Mouse (Mus musculus) forebrain, embryonic 16.5 days (tissue): ENCODE results near the gene Braf. TPM values are rescaled to one million over a fixed set of nuclear protein-coding genes. Genes with fewer than 3 reads are reported as not detected.

Experiments
- ATAC-seq: fragments of 200-750 bp; cut with Nextera tagmentation; 2 replicates; pipeline ENCODE4 v1.8.0; 2017; ENCODE audit warnings: mild to moderate bottlenecking, moderate library complexity
- H3K27ac ChIP-seq: fragments of 300-500 bp; sonication (generic); 2 replicates; pipeline ENCODE4 v1.5.1; 2014; ENCODE audit warnings: low read length, control low read depth
- H3K27me3 ChIP-seq: fragments of 300-500 bp; sonication (generic); replicated peaks from 2 replicates; pipeline ENCODE4 v1.6.1; 2014; ENCODE audit warnings: low read length; ENCODE audit not compliant: control insufficient read depth, insufficient read depth
- H3K36me3 ChIP-seq: fragments of 300-500 bp; sonication (generic); 2 replicates; pipeline ENCODE4 v1.6.1; 2014; ENCODE audit not compliant: control insufficient read depth, insufficient read depth
- H3K4me1 ChIP-seq: fragments of 300-500 bp; sonication (generic); replicated peaks from 2 replicates; pipeline ENCODE4 v1.6.1; 2014; ENCODE audit warnings: low read length; ENCODE audit not compliant: control insufficient read depth, insufficient read depth
- H3K4me2 ChIP-seq: fragments of 300-500 bp; sonication (generic); 2 replicates; pipeline ENCODE4 v1.6.1; 2014; ENCODE audit warnings: mild to moderate bottlenecking, low read length, control low read depth
- H3K4me3 ChIP-seq: fragments of 300-500 bp; sonication (generic); replicated peaks from 2 replicates; pipeline ENCODE4 v1.5.1; 2014; ENCODE audit warnings: mild to moderate bottlenecking, low read length, control low read depth
- H3K9ac ChIP-seq: fragments of 300-500 bp; sonication (generic); replicated peaks from 2 replicates; pipeline ENCODE4 v1.6.1; 2014; ENCODE audit warnings: low read depth, low read length, control low read depth
- H3K9me3 ChIP-seq: fragments of 300-500 bp; sonication (generic); 2 replicates; pipeline ENCODE4 v1.6.1; 2016; ENCODE audit warnings: low read length; ENCODE audit not compliant: control insufficient read depth
- WGBS: fragments of 180-500 bp; shearing (Covaris S2); extraction: QIAGEN DNeasy Blood & Tissue Kit; methylation state at CpG from one replicate; pipeline ENCODE4 v1.1.7; 2014; 5-methylcytosine and 5-hydroxymethylcytosine counted together
- polyA plus RNA-seq: library from polyadenylated mRNA; unstranded; fragments of >200 nt; fragmentation: Nextera tagmentation; extraction: Ambion mirVana; gene quantifications from 2 replicates; pipeline ENCODE4 v1.2.1, GENCODE M21; 2015

The Braf gene
- polyA plus RNA-seq, 1 experiment from 2014 or later, result 26.7 TPM

DNA sequence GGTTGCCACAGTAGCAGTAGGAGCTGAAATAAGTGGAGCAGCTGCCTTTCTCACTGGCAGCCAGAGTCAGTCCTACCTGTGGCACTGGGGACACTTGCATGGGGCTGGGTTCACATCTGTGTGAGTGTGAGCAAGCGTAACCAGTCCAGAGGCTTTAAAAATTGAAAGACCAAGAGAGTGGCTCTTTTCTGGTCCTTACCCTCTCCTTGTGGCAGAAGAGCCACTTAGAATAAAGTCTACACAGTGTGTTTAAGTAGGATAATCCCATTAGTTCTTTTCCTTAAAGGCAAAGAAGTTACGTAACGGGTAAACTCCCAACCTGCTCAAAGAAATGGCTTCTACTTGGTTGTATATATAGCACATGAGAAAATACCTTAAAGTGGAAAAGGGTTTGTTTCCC is 124.4 kb downstream of the Braf start:
- ATAC-seq, result no peak
- no peaks in the 10 kb centered on the region for H3K4me1 ChIP-seq
- no peaks in the 10 kb centered on the region for H3K27me3 ChIP-seq
- 96% methylated on average over 3 of the region's 3 CpGs for WGBS
- H3K9me3 ChIP-seq, result no peaks in the 10 kb centered on the region
- H3K4me2 ChIP-seq, result no peak overlapping the region
- no peak overlapping the region for H3K27ac ChIP-seq
- H3K4me3 ChIP-seq, result no peak overlapping the region
- H3K36me3 ChIP-seq, result peaks cover 20% of the 10 kb centered on the region
- no peak overlapping the region for H3K9ac ChIP-seq

DNA sequence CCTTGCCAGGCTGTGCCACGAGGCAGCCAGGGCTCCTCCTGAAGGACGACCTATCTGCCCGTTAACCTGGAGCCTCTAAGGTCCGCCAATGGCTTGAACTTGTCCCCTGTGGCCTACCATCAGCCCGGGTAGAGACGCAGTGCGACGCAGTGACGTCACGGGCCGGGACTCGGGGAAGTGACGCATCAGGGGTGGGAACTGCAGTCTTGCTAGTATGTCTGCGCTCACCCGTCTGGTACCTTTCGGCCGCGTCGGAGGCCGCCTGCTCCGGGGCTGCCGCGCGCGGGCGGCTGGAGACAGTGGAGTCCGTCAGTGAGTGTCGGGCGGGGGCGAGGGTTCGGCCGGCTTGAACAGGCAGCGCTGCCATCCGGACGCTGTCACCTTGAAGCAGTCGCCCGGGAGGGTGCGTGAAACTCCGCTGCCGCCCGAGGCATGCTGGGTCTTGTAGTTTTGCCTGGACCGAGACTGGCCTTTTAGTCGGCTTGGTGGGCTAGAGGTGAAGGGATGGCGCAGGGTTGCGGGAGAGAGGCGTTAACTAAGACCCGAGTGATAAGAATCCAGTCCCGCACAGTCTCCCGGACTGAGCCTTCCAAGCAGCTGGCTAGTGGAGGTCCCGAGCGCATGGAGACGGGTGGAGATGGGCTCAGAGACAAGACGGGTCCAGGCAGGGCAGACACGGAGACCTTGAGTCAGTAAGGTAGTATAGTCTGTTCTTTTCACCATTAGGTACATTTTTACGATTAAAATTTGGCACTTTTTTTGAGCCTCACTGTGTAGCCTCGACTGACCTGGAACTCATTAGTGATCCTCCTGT is 132.7 kb downstream of the Braf start, which contains the start of gene Ndufb2:
TSS of gene Ndufb2 (plus strand) at position 174 of the 814 bp plus-strand sequence.
- Histone ChIP-seq H3K27me3 (no peaks in the 10 kb centered on the region), H3K27ac (peak within 1 kb of the TSS; percentile 94), H3K36me3 (peaks cover 7% of the 10 kb centered on the region), H3K9me3 (no peaks in the 10 kb centered on the region), H3K4me2 (peak within 1 kb of the TSS; percentile 86), H3K9ac (peak within 1 kb of the TSS; percentile 91), H3K4me3 (peak within 1 kb of the TSS; percentile 85), H3K4me1 (peaks cover 16% of the 10 kb centered on the region)
- WGBS, result under 1% methylated on average over 56 of the region's 56 CpGs
- peak; percentile 99 for ATAC-seq

DNA sequence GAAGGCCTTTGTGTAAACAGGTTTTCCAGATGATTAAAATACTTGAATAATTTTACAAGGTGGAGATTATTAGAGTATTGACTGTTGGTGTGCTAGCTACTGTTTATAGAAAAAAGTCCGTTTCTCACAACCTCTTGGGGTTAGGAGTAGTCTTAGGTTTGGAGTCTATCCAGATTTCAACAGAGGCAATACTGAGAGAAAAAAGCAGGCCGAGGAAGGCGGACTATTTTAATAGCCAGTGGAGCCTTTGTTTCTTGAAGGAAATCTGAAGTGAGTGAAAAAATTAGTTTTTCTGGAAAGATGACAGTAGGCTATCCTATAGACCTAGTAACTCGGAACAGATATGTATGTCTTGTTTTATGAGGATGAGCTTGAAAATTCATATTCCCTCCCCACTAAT is 133.8 kb downstream of the Braf start:
- 95% methylated on average over 4 of the region's 4 CpGs for WGBS
- no peak for ATAC-seq
- no peak overlapping the region for H3K27ac ChIP-seq
- peaks cover 12% of the 10 kb centered on the region; the same call in 1 of the 2 replicates for H3K36me3 ChIP-seq
- H3K9ac ChIP-seq, result no peak overlapping the region
- no peaks in the 10 kb centered on the region for H3K27me3 ChIP-seq
- H3K4me1 ChIP-seq, result peaks cover 16% of the 10 kb centered on the region
- H3K4me3 ChIP-seq, result no peak overlapping the region
- H3K9me3 ChIP-seq, result no peaks in the 10 kb centered on the region
- no peak overlapping the region for H3K4me2 ChIP-seq

GRCm38 (mm10) chr6:39585517-39585916 is 139.7 kb downstream of the Braf start, which contains the start of gene Gm42420:
TSS of gene Gm42420 (plus strand) at chr6:39585753.
- WGBS, result 96% methylated on average over 6 of the region's 6 CpGs

GRCm38 (mm10) chr6:39581087-39581784 is 144.0 kb downstream of the Braf start:
- H3K27me3 ChIP-seq, result no peaks in the 10 kb centered on the region
- H3K4me2 ChIP-seq, result no peak overlapping the region
- H3K9ac ChIP-seq, result no peak overlapping the region
- ATAC-seq, result no peak
- H3K9me3 ChIP-seq, result no peaks in the 10 kb centered on the region
- WGBS, result 85% methylated on average over 7 of the region's 7 CpGs
- H3K4me1 ChIP-seq, result no peaks in the 10 kb centered on the region
- H3K27ac ChIP-seq, result no peak overlapping the region
- H3K36me3 ChIP-seq, result peaks cover 16% of the 10 kb centered on the region
- H3K4me3 ChIP-seq, result no peak overlapping the region

More at GRCm38 (mm10) chr6:39585517-39585916, 139.7 kb downstream of the Braf start, which contains the start of gene Gm42420:
- Histone ChIP-seq H3K9ac (no peak within 1 kb of the TSS), H3K27me3 (no peaks in the 10 kb centered on the region), H3K4me2 (no peak within 1 kb of the TSS), H3K27ac (no peak within 1 kb of the TSS), H3K9me3 (no peaks in the 10 kb centered on the region), H3K4me1 (no peaks in the 10 kb centered on the region), H3K36me3 (peaks cover 26% of the 10 kb centered on the region), H3K4me3 (no peak within 1 kb of the TSS)
- no peak for ATAC-seq

- ATAC-seq, result no peak
- 82% methylated on average over 2 of the region's 2 CpGs for WGBS
- no peak overlapping the region for H3K9ac ChIP-seq
- no peak overlapping the region for H3K4me3 ChIP-seq
- H3K4me2 ChIP-seq, result no peak overlapping the region
- H3K4me1 ChIP-seq, result no peaks in the 10 kb centered on the region
- H3K27ac ChIP-seq, result no peak overlapping the region
- H3K27me3 ChIP-seq, result no peaks in the 10 kb centered on the region
- H3K36me3 ChIP-seq, result peaks cover 16% of the 10 kb centered on the region
- no peaks in the 10 kb centered on the region for H3K9me3 ChIP-seq
Measured at GRCm38 (mm10) chr6:39580558-39580957, 144.7 kb downstream of the Braf start.

- Histone ChIP-seq H3K4me1 (peaks cover 6% of the 10 kb centered on the region), H3K9ac (no peak overlapping the region), H3K27me3 (no peaks in the 10 kb centered on the region), H3K27ac (no peak overlapping the region), H3K9me3 (no peaks in the 10 kb centered on the region), H3K36me3 (peaks cover 16% of the 10 kb centered on the region), H3K4me3 (no peak overlapping the region), H3K4me2 (no peak overlapping the region)
- 91% methylated on average over 7 of the region's 7 CpGs for WGBS
- ATAC-seq, result no peak
Measured at GRCm38 (mm10) chr6:39579552-39579951, 145.7 kb downstream of the Braf start.

DNA sequence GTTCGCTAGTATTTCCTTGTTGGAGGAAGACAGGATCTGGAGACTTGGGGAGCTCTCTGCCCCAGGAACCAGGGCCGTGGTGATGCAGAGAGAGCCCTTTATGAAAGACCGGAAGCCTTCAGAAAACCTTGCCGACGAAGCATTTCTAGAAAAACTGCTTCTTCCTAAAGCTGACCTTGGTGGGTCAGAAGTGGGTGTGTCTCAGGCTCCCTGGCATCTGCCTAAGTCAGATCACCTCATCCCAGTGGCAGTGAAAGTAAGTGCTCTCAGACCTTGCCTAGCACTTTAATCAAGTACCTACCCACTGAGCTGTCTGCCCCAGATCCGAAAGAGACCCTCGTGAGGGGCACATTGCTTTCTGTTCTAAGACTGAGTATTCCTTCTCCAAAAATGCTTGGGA is 150.3 kb downstream of the Braf start:
- H3K4me2 ChIP-seq, result peak overlapping the region; percentile 90
- H3K27ac ChIP-seq, result no peak overlapping the region
- 73% methylated on average over 7 of the region's 7 CpGs for WGBS
- H3K9ac ChIP-seq, result peak overlapping the region; percentile 97
- no peaks in the 10 kb centered on the region for H3K27me3 ChIP-seq
- ATAC-seq, result no peak
- peaks cover 15% of the 10 kb centered on the region for H3K4me1 ChIP-seq
- H3K9me3 ChIP-seq, result no peaks in the 10 kb centered on the region
- no peak overlapping the region for H3K4me3 ChIP-seq
- H3K36me3 ChIP-seq, result peaks cover 2% of the 10 kb centered on the region; the same call in 1 of the 2 replicates

DNA sequence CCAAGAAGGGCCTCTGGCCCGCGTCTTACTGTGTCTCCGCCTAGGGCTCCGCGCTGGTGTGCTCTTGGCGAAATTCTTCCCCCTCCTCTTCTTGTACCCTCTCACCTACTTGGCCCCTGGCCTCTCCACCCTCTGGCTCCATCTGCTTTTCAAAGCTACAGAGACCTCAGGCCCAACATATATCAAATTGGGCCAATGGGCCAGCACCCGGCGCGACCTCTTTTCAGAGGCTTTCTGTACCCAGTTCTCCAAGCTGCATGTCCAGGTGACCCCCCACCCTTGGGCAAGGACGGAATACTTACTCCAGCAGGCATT is 150.8 kb downstream of the Braf start:
- H3K4me2 ChIP-seq, result peak overlapping the region; percentile 90
- H3K9ac ChIP-seq, result peak overlapping the region; percentile 97
- H3K4me1 ChIP-seq, result peaks cover 15% of the 10 kb centered on the region
- H3K27me3 ChIP-seq, result no peaks in the 10 kb centered on the region
- H3K9me3 ChIP-seq, result no peaks in the 10 kb centered on the region
- no peak for ATAC-seq
- peaks cover 2% of the 10 kb centered on the region; the same call in 1 of the 2 replicates for H3K36me3 ChIP-seq
- peak overlapping the region; percentile 80 for H3K4me3 ChIP-seq
- peak overlapping the region; percentile 96 for H3K27ac ChIP-seq
- WGBS, result 21% methylated on average over 10 of the region's 10 CpGs
